Mouse (Mus musculus): ENCODE data around the gene Atp5mpl.

DNA sequence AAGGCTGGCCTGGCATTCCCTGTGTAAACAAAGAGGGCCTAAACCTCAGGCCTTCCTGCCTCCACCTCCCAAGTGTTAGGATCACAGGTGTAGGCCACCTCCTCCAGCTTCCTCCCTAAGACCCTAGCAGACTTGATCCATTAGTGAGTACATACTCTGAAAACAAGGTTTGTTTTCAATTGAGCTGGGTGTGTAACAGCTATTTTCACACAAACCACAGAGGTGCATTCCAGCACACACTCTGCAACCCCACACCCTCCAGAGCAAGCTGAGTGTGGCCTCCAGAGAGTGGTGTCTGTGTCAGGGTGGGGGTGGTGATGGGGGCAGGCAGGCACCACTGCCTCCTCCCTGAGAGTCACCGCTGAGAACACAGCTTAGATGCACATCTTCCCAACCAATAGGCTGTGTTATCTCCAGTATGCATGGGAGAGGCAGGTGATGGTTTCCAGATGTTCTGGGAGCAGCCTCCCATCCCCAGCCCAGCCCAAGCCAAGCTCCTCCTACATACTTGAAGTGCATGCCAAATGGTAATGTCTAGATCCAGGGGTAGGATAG is 28.1 kb downstream of the Atp5mpl start:
- TF ChIP-seq CTCF (conservative IDR thresholded peaks at IDR 0.05; ENCODE audit: low read length) (no peak), NANOG (IDR thresholded peaks at IDR 0.05; ENCODE audit: borderline replicate concordance, low read length) (no peak), POU5F1 (IDR thresholded peaks at IDR 0.05; ENCODE audit: borderline replicate concordance, low read length) (no peak)

All from E14TG2a.4 (cell line).